Mouse (Mus musculus) c-Kit-negative CD71-positive TER-119-positive erythroid progenitor cells, embryonic 14.5 days (primary cell): ENCODE measurements around the gene Usp32.

Experiments used
- DNase-seq: peaks from one replicate; pipeline ENCODE4 v3.0.0-alpha.2; 2013; ENCODE audit warnings: low read depth, low spot score

The Usp32 gene

GRCm38 (mm10) chr11:84979351-84979750 lies 160.6 kb downstream of the Usp32 start:
- no peak for DNase-seq

DNA sequence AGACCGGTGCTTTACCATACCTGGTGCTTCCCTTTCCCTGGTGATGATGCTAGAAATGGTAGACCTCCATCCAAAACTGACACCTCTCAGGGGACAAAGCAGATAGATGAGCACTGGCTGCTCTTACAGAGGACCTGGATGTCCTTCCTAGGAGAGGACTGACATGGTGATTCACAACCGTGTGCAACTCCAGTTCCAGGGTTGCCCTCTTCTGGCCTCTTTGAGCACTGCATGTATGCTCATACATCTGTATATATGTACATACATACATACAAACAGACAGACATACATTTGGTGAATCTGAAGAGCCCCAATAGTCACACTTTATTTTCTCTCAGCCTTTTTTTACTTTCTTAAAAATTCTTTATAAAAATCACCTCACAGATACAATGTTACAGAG lies 161.8 kb downstream of the Usp32 start:
- peak; percentile 27 for DNase-seq

DNA sequence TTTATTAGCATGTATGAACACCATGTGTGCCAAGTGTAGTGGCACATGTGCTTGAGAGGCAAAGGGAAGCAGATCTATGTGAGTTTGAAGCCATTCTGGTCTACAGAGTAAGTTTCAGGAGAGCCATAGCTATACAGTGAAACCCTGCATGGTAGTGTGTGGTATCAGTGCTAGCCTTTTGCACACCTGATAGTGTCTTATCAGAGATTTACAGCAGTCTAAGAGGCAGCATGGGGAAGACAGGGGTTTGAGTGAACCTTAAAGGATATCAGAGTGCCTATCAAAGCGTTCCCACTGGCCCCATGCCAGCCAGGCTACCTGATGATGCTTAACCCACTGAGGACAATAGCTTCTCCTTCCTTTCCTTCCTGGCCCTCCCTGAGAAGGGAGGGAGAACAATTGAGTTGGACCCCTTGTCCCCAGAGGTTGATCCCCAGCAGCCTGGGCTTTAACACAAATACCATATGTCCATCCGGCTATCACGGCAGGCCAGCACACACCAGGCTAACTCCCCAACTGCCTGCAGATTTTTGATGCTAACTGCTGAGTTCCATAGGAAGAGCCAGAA lies 162.5 kb downstream of the Usp32 start:
- DNase-seq: no peak

- no peak for DNase-seq
Measured at GRCm38 (mm10) chr11:84976706-84977105, 163.3 kb downstream of the Usp32 start.

- DNase-seq: no peak
Measured at GRCm38 (mm10) chr11:84974582-84974981, 165.4 kb downstream of the Usp32 start.

DNA sequence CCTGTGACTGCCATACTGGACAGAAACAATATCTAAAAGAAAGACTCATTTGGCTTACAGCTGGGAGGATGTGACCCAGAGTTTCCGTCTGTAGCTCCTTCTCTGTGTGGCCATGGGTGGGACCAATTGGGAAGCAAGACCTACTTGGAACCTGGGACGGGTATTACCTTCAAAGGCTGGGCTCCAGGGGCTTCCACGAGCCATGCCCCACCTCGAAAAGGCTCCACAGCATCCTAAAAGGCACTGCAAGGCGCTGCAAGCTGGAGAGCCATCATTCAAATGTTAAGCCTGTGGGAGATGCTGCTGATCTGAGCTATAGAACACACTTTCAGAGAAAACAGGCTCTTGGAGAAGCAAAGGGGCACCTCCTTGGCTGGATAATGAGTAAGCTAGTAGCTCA lies 166.3 kb downstream of the Usp32 start:
- DNase-seq: no peak

GRCm38 (mm10) chr11:84972067-84972466 lies 167.9 kb downstream of the Usp32 start:
- no peak for DNase-seq

- DNase-seq: no peak
Measured at GRCm38 (mm10) chr11:84968775-84969174, 171.2 kb downstream of the Usp32 start.

DNA sequence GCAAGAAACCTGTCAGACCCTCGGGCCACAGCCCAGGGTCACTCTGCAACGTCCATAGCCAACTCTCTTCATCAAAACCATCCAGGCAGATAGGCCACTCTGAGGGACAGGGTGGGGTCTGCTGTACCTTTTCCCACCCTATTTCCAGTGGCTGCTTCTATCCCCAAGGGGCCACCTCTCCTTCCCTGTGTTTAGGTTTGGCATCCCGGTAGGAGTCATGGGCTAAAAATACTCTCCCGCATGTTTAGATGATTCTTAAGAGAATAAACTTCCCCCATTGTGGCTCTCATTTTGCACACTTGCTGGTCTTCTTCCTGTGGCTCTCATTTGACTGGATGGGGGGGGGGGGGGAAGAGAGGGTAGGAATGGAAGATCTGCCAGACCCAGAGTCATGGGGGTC lies 171.7 kb downstream of the Usp32 start:
- no peak for DNase-seq

GRCm38 (mm10) chr11:84967113-84967512 lies 172.8 kb downstream of the Usp32 start:
- DNase-seq: no peak

DNA sequence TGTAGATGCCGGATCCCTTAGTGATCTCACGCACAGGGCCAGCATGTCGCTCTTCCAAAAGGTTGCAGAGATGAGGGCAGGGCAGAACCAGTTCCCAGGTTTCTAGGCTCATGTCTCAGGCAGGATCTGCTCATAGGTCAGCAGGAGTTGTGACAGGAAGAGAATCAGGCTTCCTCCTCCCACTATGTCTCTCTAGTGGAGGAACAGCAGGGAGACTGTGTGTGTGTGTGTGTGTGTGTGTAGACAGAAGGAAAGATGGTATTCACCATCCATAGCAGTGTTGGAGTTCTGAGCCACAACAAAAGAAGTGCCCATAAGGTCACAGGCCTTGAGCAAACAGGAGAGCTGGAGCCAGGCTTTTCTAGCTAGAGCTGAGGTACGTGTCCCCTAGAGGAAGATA lies 173.3 kb downstream of the Usp32 start:
- DNase-seq: no peak

GRCm38 (mm10) chr11:84963556-84963955 lies 176.4 kb downstream of the Usp32 start:
- no peak for DNase-seq

DNA sequence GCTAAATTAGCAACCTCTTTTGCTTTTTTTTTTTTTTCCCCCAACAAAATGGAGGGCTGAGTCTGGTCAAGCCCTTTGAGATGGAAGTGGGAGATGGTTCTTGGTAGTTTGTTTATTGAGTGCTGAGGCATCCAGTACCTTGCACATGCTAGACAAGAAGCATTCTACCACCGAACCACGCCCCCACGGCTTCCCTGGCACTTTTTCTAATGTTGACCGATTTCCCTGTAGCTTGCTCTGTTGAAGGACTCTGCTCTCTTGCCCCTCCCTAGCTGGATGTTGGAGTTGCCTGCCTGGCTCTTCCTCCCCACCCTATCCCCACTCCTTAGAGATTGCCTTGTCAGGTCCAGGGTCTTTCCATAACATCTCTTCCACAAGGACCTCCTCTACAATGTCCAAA lies 177.4 kb downstream of the Usp32 start:
- no peak for DNase-seq

DNA sequence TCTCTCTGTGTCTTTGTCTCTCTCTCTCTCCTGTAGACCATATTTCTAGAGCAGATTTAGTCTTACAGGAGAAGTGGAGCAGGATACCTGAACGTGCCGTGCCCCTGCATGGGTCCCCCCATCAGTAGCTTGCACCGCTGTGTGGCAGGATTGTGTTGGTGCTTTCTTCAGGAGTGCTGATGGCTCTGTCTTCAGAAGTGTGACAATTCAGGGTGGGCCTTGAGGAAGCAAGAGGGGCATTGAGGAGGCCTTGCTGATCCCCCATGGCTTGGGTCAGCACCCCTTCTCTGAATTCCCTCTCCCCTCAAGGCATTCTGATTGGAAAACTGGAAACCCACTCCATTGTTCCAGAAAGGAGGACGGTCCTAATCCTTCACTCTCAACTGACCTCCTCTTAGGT lies 178.4 kb downstream of the Usp32 start:
- no peak for DNase-seq

DNA sequence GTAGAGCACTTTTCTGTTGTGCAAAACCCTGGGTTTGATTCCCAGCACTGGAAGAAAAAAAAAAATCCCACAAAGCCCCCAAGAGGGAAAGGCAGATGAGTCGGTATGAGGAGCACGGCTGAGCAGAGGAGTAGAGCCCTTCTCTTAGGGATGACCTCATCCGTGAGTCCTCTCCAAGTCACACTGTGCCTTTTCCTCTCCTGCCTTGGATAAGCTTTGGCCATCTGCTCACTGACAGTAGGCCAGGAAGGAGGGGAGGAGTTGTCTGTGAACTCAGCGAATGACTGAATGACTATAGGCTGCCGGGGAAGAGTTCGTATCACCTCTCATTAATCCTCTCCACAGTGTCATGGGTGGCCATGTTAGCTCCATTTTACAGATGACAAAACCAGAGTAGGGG lies 179.2 kb downstream of the Usp32 start:
- DNase-seq: no peak

GRCm38 (mm10) chr11:84960291-84960690 lies 179.7 kb downstream of the Usp32 start:
- no peak for DNase-seq

GRCm38 (mm10) chr11:84959701-84960181 lies 180.2 kb downstream of the Usp32 start:
- DNase-seq: no peak

GRCm38 (mm10) chr11:84959181-84959580 lies 180.8 kb downstream of the Usp32 start:
- no peak for DNase-seq

DNA sequence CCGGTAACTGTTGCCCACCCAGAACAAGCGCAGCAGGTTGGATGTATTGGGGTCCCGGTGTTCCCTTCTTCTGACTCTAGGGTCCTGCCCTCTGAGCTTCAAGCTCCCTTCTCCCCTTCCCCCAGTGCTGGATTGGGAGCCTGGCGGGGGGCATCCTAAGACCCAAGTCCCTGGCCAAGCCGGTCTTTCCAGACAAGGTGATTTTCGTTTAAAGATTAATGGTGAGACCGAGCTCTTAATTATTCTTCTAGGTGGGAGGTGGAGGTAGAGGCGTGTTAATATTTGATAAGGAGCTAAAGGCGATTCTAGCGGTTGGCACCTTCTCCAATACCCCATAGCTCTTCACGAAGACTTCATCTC lies 181.7 kb downstream of the Usp32 start:
- DNase-seq: no peak

DNA sequence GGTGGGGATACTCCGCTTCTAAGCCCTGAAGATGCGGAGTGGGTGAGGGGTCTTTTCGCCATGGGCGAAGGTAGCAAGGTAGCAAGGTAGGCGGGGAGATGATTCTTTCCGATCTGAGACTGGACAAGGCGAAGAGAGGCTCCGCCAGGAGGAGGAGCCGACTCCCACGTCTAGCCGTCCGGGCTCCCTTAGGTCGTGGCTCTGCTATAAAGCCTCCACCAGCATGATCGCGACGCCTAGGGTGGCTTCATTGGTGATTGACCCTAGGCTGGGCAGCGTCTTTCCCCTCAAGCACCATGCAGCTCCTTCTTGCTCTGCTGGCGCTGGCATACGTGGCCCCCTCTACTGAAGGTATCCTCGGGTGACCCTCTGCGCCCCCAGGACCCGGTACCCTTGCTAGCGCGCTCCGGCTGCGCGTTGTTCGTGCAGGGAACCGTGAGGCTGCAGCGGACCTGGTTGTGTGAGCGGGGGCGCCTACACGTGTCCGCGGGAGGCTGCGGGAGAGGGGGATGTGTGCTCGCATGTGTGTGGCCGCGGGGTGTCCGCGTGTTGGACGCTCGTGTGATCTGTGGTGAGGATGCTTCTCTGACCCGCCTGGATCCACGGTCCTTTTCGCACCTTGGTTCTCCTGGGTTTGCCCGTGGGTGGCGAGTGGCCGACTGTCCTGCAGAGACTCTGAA lies 182.2 kb downstream of the Usp32 start, which contains the start of gene Car4:
Car4 (plus strand) TSS at position 196 of the 680 bp plus-strand sequence.
- no peak for DNase-seq

- DNase-seq: no peak
Measured at GRCm38 (mm10) chr11:84957171-84957570, 182.8 kb downstream of the Usp32 start.

DNA sequence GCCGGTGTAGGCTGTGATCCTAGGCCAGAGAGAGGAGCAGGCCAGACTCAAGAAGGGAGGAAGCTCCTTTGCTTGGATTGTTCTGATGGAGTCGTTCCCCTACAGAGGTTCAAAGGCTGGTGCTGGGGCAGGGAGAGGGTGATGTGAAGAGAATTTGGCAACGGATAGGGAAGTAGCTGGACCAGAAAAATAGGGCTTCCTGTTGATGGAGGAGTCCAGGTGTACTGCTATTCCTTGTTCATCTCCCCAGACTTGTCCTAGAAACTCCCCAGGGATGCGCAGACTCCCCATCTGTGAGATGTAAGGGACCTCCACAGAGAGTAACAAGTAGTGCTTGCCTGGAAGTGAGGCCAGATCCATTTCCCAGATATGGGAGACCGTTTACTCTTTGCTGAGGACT lies 183.6 kb downstream of the Usp32 start:
- DNase-seq: no peak

GRCm38 (mm10) chr11:84952611-84953010 lies 187.3 kb downstream of the Usp32 start:
- DNase-seq: no peak

- no peak for DNase-seq
Measured at GRCm38 (mm10) chr11:84948526-84948925, 191.4 kb downstream of the Usp32 start.
